Mouse (Mus musculus): Measurements from ENCODE around the gene Ndufs4.

Gene Ndufs4

GRCm38 (mm10) chr13:114343001-114343400, 45.1 kb downstream of the Ndufs4 start:
- DNase-seq (ENCODE audit: low read depth, low spot score): no peak

- no peak for DNase-seq (ENCODE audit: low read depth, low spot score)
These were observed 68.1 kb downstream of the Ndufs4 start for GRCm38 (mm10) chr13:114319835-114320389.

GRCm38 (mm10) chr13:114319136-114319535, 68.9 kb downstream of the Ndufs4 start:
- DNase-seq (ENCODE audit: low read depth, low spot score): no peak

- DNase-seq (ENCODE audit: low read depth, low spot score): no peak
These were observed 72.7 kb downstream of the Ndufs4 start for GRCm38 (mm10) chr13:114315374-114315773.

- no peak for DNase-seq (ENCODE audit: low read depth, low spot score)
These were observed 73.1 kb downstream of the Ndufs4 start for GRCm38 (mm10) chr13:114314953-114315352.

GRCm38 (mm10) chr13:114310591-114310990, 77.5 kb downstream of the Ndufs4 start:
- peak; percentile 81 for DNase-seq (ENCODE audit: low read depth, low spot score)

GRCm38 (mm10) chr13:114304684-114305083, 83.4 kb downstream of the Ndufs4 start:
- no peak for DNase-seq (ENCODE audit: low read depth, low spot score)

GRCm38 (mm10) chr13:114303466-114304175, 84.4 kb downstream of the Ndufs4 start:
- DNase-seq (ENCODE audit: low read depth, low spot score): peak; percentile 55

- peak; percentile 92 for DNase-seq (ENCODE audit: low read depth, low spot score)
These were observed 90.3 kb downstream of the Ndufs4 start for GRCm38 (mm10) chr13:114297761-114298160.

GRCm38 (mm10) chr13:114296556-114296955, 91.5 kb downstream of the Ndufs4 start:
- DNase-seq (ENCODE audit: low read depth, low spot score): peak; percentile 51

- no peak for DNase-seq (ENCODE audit: low read depth, low spot score)
These were observed 98.6 kb downstream of the Ndufs4 start for GRCm38 (mm10) chr13:114289411-114289810.

- DNase-seq (ENCODE audit: low read depth, low spot score): no peak
These were observed 99.5 kb downstream of the Ndufs4 start for GRCm38 (mm10) chr13:114288511-114288910.

GRCm38 (mm10) chr13:114278690-114279089, 109.4 kb downstream of the Ndufs4 start:
- DNase-seq (ENCODE audit: low read depth, low spot score): peak; percentile 86

- no peak for DNase-seq (ENCODE audit: low read depth, low spot score)
These were observed 110.8 kb downstream of the Ndufs4 start for GRCm38 (mm10) chr13:114277277-114277676.

GRCm38 (mm10) chr13:114271410-114272105, 116.5 kb downstream of the Ndufs4 start:
- DNase-seq (ENCODE audit: low read depth, low spot score): peak; percentile 54

GRCm38 (mm10) chr13:114267741-114268140, 120.3 kb downstream of the Ndufs4 start:
- no peak for DNase-seq (ENCODE audit: low read depth, low spot score)

GRCm38 (mm10) chr13:114260486-114261205, 127.4 kb downstream of the Ndufs4 start:
- peak; percentile 84 for DNase-seq (ENCODE audit: low read depth, low spot score)

GRCm38 (mm10) chr13:114254697-114255096, 133.4 kb downstream of the Ndufs4 start:
- peak; percentile 55 for DNase-seq (ENCODE audit: low read depth, low spot score)
